ENCODE assay signal across 26 mouse cellular contexts in the genomic region with DNA sequence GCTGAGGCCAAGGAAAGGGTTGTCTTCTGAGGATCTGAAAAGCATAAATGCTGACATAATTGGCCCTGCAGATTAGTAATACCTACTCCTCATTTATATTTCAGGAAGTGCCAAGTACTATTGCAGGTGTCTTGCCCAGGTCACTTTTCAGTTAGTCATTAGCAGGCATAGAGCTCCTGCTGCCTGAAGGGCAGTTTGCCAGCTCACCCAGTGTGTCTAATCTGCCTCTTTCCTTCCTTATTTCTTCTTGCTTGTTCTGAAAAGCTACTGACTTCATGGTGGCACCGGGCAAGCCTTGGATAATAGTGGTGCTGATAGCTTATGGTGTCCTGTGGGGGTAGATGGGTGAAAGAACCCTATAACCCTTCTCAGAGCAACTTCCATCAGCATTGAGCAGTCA. TPM values are rescaled to one million over a fixed set of nuclear protein-coding genes. Genes with fewer than 3 reads are reported as not detected.
DNase-seq lines count a peak whose midpoint lies in the region; ATAC-seq lines count a peak whose summit lies in the region.
"Had no signal": no experiment of that assay in that cellular context is flagged by ENCODE, and none has a peak within 500 bp of the region (broad histone marks: within the 10 kb centered on the region; RNA-seq: fewer than 3 reads in every experiment).

No protein-coding gene starts in this region.

- H3K4me2 ChIP-seq in intestine, embryonic 14.5 days (ENCODE audit: low read length), result no peak overlapping the region
- no peak overlapping the region for H3K4me2 ChIP-seq in intestine, embryonic 15.5 days (replicated peaks)
- H3K4me2 ChIP-seq: embryonic facial prominence, embryonic 15.5 days; forebrain, embryonic 12.5 days; heart, embryonic 13.5 days; hindbrain, embryonic 14.5 days; limb, embryonic 12.5 days; liver, embryonic 15.5 days; lung, embryonic 14.5 days; midbrain, embryonic 15.5 days had no signal

- no peak overlapping the region for H3K27ac ChIP-seq in intestine, embryonic 14.5 days (ENCODE audit: low read depth)
- no peak overlapping the region for H3K27ac ChIP-seq in intestine, embryonic 15.5 days
- H3K27ac ChIP-seq: embryonic facial prominence, embryonic 10.5 days; embryonic facial prominence, embryonic 15.5 days; forebrain, embryonic 12.5 days; heart, embryonic 13.5 days; hindbrain, embryonic 14.5 days; limb, embryonic 12.5 days; liver, embryonic 15.5 days; midbrain, embryonic 15.5 days; stomach, postnatal 0 days had no signal

- DNase-seq in intestine, embryonic 14.5 days (ENCODE audit: low spot score), result peak; percentile 20
- peak; percentile 21 for DNase-seq in right cerebral cortex, postnatal 4 days
- no peak for DNase-seq in right cerebral cortex, postnatal 25 days
- DNase-seq in kidney, postnatal 14 days, result peak; percentile 60
- no peak for DNase-seq in adrenal gland, postnatal 10 days
- DNase-seq in left cerebral cortex, postnatal 36 days (ENCODE audit: low spot score in 2 of 2), result no peak
- DNase-seq: adrenal gland, postnatal 25 days; forebrain, postnatal 0 days; heart, postnatal 10 days; layer of hippocampus, postnatal 36 days; lung, embryonic 14.5 days; lung, postnatal 14 days; thymus, adult 18-20 months; thymus, postnatal 25 days had no signal

- H3K9ac ChIP-seq in intestine, embryonic 14.5 days (ENCODE audit: low read length), result no peak overlapping the region
- no peak overlapping the region for H3K9ac ChIP-seq in intestine, embryonic 15.5 days
- H3K9ac ChIP-seq: embryonic facial prominence, embryonic 15.5 days; forebrain, embryonic 12.5 days; forebrain, postnatal 0 days; heart, embryonic 13.5 days; hindbrain, embryonic 14.5 days; limb, embryonic 12.5 days; liver, embryonic 15.5 days; lung, embryonic 14.5 days; midbrain, embryonic 15.5 days had no signal

- 88% methylated on average over 1 of the region's 1 CpGs for WGBS in intestine, embryonic 14.5 days
- 89% methylated on average over 1 of the region's 1 CpGs for WGBS in intestine, embryonic 15.5 days

- no peaks in the 10 kb centered on the region for H3K9me3 ChIP-seq in intestine, embryonic 14.5 days (ENCODE audit: control insufficient read depth, low read length)
- H3K9me3 ChIP-seq in intestine, embryonic 15.5 days, result no peaks in the 10 kb centered on the region
- H3K9me3 ChIP-seq: embryonic facial prominence, embryonic 15.5 days; forebrain, embryonic 12.5 days; liver, embryonic 15.5 days; midbrain, embryonic 15.5 days had no signal

- H3K4me3 ChIP-seq in intestine, embryonic 14.5 days (ENCODE audit: low read depth, low read length), result no peak overlapping the region
- H3K4me3 ChIP-seq in intestine, embryonic 15.5 days (replicated peaks), result no peak overlapping the region
- H3K4me3 ChIP-seq: embryonic facial prominence, embryonic 10.5 days; embryonic facial prominence, embryonic 15.5 days; forebrain, embryonic 12.5 days; heart, embryonic 13.5 days; limb, embryonic 12.5 days; liver, embryonic 15.5 days; midbrain, embryonic 15.5 days had no signal

- intact Hi-C loops in left cerebral cortex, postnatal 36 days (cut with DNase I), result no loop called here

- ATAC-seq in intestine, embryonic 14.5 days (replicated peaks; ENCODE audit: low FRiP score, low TSS enrichment, low read depth), result no peak
- no peak for ATAC-seq in intestine, embryonic 15.5 days
- ATAC-seq: forebrain, postnatal 0 days; midbrain, embryonic 15.5 days had no signal

- no peaks in the 10 kb centered on the region for H3K4me1 ChIP-seq in intestine, embryonic 14.5 days (replicated peaks; ENCODE audit: control insufficient read depth, insufficient read depth, low read length)
- H3K4me1 ChIP-seq in intestine, embryonic 15.5 days (replicated peaks), result no peaks in the 10 kb centered on the region
- H3K4me1 ChIP-seq: embryonic facial prominence, embryonic 15.5 days; forebrain, embryonic 12.5 days; heart, embryonic 13.5 days; limb, embryonic 12.5 days; liver, embryonic 15.5 days; midbrain, embryonic 15.5 days had no signal

- H3K36me3 ChIP-seq in intestine, embryonic 14.5 days (ENCODE audit: control insufficient read depth, insufficient read depth, low read length), result no peaks in the 10 kb centered on the region
- H3K36me3 ChIP-seq in intestine, embryonic 15.5 days, result no peaks in the 10 kb centered on the region
- H3K36me3 ChIP-seq: embryonic facial prominence, embryonic 10.5 days; embryonic facial prominence, embryonic 15.5 days; forebrain, embryonic 12.5 days; G1E; heart, embryonic 13.5 days; limb, embryonic 12.5 days; liver, embryonic 15.5 days; midbrain, embryonic 15.5 days had no signal

- H3K27me3 ChIP-seq in intestine, embryonic 14.5 days (replicated peaks; ENCODE audit: control insufficient read depth, insufficient read depth, low read length), result no peaks in the 10 kb centered on the region
- H3K27me3 ChIP-seq in intestine, embryonic 15.5 days (replicated peaks), result no peaks in the 10 kb centered on the region
- H3K27me3 ChIP-seq: embryonic facial prominence, embryonic 15.5 days; heart, embryonic 13.5 days; liver, embryonic 15.5 days; midbrain, embryonic 15.5 days had no signal

RNA-seq across cellular contexts. Expression of a gene that starts 31.2 kb away (rescaled TPM):
- 13.1 and 15.5 TPM in 2 replicates for polyA plus RNA-seq in intestine, embryonic 14.5 days (2014; fragmentation: Nextera tagmentation; extraction: Ambion mirVana)
- polyA plus RNA-seq in intestine, embryonic 15.5 days (2015; fragmentation: Nextera tagmentation; extraction: Ambion mirVana), result 6.7 and 7.2 TPM in 2 replicates
- total RNA-seq in adrenal gland, postnatal 10 days (2021), result 10 to 100 TPM in 1 of 2 experiments, 1 to 10 TPM in 1; 6.5 to 10.3 TPM
- total RNA-seq in left cerebral cortex, postnatal 36 days (2021), result 100 to 1,000 TPM; 164 to 189 TPM
- total RNA-seq: neutrophil, adult 5-6 weeks had no signal
- polyA plus RNA-seq: G1E had no signal

Comparison
In these comparisons a context has a peak if more than half of its experiments do, and no peak if none do; other contexts are left out.
1. DNase-seq: peak in intestine, embryonic 14.5 days (single experiment), right cerebral cortex, postnatal 4 days (single experiment) and kidney, postnatal 14 days (single experiment); none in right cerebral cortex, postnatal 25 days (single experiment), adrenal gland, postnatal 10 days (single experiment) and left cerebral cortex, postnatal 36 days (0 of 2).
2. RNA of a gene that starts 31.2 kb away (total RNA-seq): 164 to 189 TPM in left cerebral cortex, postnatal 36 days; 6.5 to 10.3 TPM in adrenal gland, postnatal 10 days; every median in the first group is over 10 times any median in the second.